Mouse (Mus musculus) embryonic fibroblast, embryonic 13.5 days (primary cell): ENCODE data around the gene Adamtsl1.

ENCODE experiments used
- CTCF ChIP-seq: IDR thresholded peaks from 2 replicates; pipeline ENCODE4 v1.5.1; 2011; ENCODE audit warnings: mild to moderate bottlenecking, control low read depth, low read length, moderate library complexity, borderline replicate concordance; ENCODE audit not compliant: insufficient read depth
- POLR2A ChIP-seq: IDR thresholded peaks from 2 replicates; pipeline ENCODE4 v1.6.1; 2011; ENCODE audit warnings: low read depth, mild to moderate bottlenecking, control low read depth, low read length, moderate library complexity

DNA sequence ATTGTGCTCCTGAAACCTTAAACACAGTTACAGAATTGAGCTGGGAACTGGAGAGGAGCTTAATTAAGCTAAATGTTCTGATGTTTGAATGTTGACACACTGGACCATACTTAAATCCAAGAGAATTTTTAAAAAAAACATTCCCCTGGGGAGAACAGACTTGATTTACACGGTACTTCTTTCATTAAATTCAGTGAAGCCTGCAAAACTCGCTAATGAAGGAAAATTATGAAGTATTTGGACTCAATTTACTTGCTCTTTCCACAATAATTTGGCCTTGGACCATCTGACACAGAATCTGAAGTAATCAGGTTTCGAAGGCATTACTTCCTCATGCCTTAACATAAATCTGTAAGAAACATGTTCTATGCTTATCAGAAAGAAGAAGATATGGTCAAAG, 99.4 kb downstream of the Adamtsl1 start:
- TF ChIP-seq CTCF = no peak
- TF ChIP-seq POLR2A = no peak
